Mouse (Mus musculus) embryonic stem cell, embryonic (primary cell): ENCODE results near the gene Gm20388.

ENCODE experiments used
- CTCF ChIA-PET, 4 experiments: fragments of 300-600 bp in 2 of 4; fragments of 350-600 bp in 2 of 4; sonication (Branson Sonifier 250); formaldehyde crosslinking; loops; one replicate each; lab custom pipeline; 2022; ENCODE audit warnings: inconsistent platforms in 2 of 4; lab: Charles Lee
- POLR2A ChIA-PET, 4 experiments: fragments of 300-600 bp in 2 of 4; fragments of 350-600 bp in 2 of 4; sonication (Branson Sonifier 250); formaldehyde crosslinking; loops; one replicate each; lab custom pipeline; 2022; ENCODE audit warnings: antibody characterized with exemption in 4 of 4, inconsistent platforms in 1 of 4; lab: Charles Lee

Gene Gm20388

GRCm38 (mm10) chr8:121649904-121650303 is 1739.3 kb downstream of the Gm20388 start:
- ChIA-PET CTCF (no interaction called here), POLR2A (interaction anchor here in 2 of 4 experiments (1.0 to 2.0 kb wide), 8 partner anchors 9 to 68 kb away, joined by 3 to 6 read pairs (median 3); partner anchors contain the start of gene Map1lc3b (in 1 of the 2))

GRCm38 (mm10) chr8:121650389-121651307 is 1740.0 kb downstream of the Gm20388 start:
- ChIA-PET CTCF (interaction anchor here in 2 of 4 experiments (1.2 to 1.5 kb wide), 2 partner anchors 51 to 103 kb away, joined by 3 to 4 read pairs; no protein-coding TSS in a partner anchor), POLR2A (interaction anchor here in 3 of 4 experiments (0.5 to 2.6 kb wide), 14 partner anchors 9 to 259 kb away, joined by 3 to 16 read pairs (median 3); partner anchors contain the start of genes Fbxo31 (in 1 of the 3) and Map1lc3b (in 1 of the 3))

GRCm38 (mm10) chr8:121651308-121651873 is 1740.8 kb downstream of the Gm20388 start:
- CTCF ChIA-PET = interaction anchor here in 3 of 4 experiments (0.6 to 1.5 kb wide), 7 partner anchors 23 to 719 kb away, joined by 3 to 5 read pairs (median 4); no protein-coding TSS in a partner anchor
- POLR2A ChIA-PET = interaction anchor here in 2 of 4 experiments (1.0 to 2.6 kb wide), 7 partner anchors 10 to 73 kb away, joined by 3 to 16 read pairs (median 3); partner anchors contain the start of gene Fbxo31 (in 1 of the 2)

- ChIA-PET CTCF (interaction anchor here in 3 of 4 experiments (0.6 to 1.5 kb wide), 10 partner anchors 12 to 719 kb away, joined by 3 to 8 read pairs (median 4); partner anchors contain the start of gene Map1lc3b (in 1 of the 3)), POLR2A (interaction anchor here in 3 of 4 experiments (0.5 to 3.2 kb wide), 7 partner anchors 13 to 73 kb away, joined by 3 to 23 read pairs (median 5); partner anchors contain the start of genes Fbxo31 (in 1 of the 3) and Map1lc3b (in 1 of the 3))
Observed at GRCm38 (mm10) chr8:121651874-121652361, 1741.3 kb downstream of the Gm20388 start.

- POLR2A ChIA-PET = interaction anchor here in 3 of 4 experiments (0.5 to 3.2 kb wide), 23 partner anchors 8 to 297 kb away, joined by 3 to 23 read pairs (median 4); partner anchors contain the start of genes Fbxo31 (in 2 of the 3), Map1lc3b (in 2 of the 3) and Banp (in 1 of the 3)
- CTCF ChIA-PET = interaction anchor here (0.6 to 2.0 kb wide), 11 partner anchors 11 to 1289 kb away, joined by 3 to 10 read pairs (median 3); partner anchors contain the start of gene Map1lc3b (in 1 of the 4)
Observed at GRCm38 (mm10) chr8:121652774-121653323, 1742.2 kb downstream of the Gm20388 start, which contains the start of gene Zcchc14. Gene Zcchc14 (minus strand): TSS chr8:121652901.

GRCm38 (mm10) chr8:121653340-121654019 is 1742.8 kb downstream of the Gm20388 start:
- POLR2A ChIA-PET = interaction anchor here (0.6 to 3.2 kb wide), 28 partner anchors 8 to 297 kb away, joined by 3 to 23 read pairs (median 4); partner anchors contain the start of genes Map1lc3b (in 3 of the 4), Fbxo31 (in 2 of the 4) and Banp (in 1 of the 4)
- CTCF ChIA-PET = interaction anchor here (0.5 to 2.0 kb wide), 14 partner anchors 8 to 1289 kb away, joined by 3 to 10 read pairs (median 3); no protein-coding TSS in a partner anchor

GRCm38 (mm10) chr8:121654131-121654530 is 1743.5 kb downstream of the Gm20388 start:
- POLR2A ChIA-PET = interaction anchor here (0.6 to 3.2 kb wide), 16 partner anchors 10 to 341 kb away, joined by 3 to 23 read pairs (median 4); partner anchors contain the start of genes Map1lc3b (in 2 of the 4) and Banp (in 1 of the 4)
- CTCF ChIA-PET = interaction anchor here (0.5 to 2.0 kb wide), 6 partner anchors 14 to 375 kb away, joined by 3 to 10 read pairs (median 4); no protein-coding TSS in a partner anchor

- ChIA-PET POLR2A (interaction anchor here in 2 of 4 experiments (0.6 to 3.2 kb wide), 8 partner anchors 10 to 342 kb away, joined by 3 to 21 read pairs (median 4); partner anchors contain the start of gene Map1lc3b (in 1 of the 2)), CTCF (interaction anchor here in 2 of 4 experiments (0.6 to 1.2 kb wide), 3 partner anchors 10 to 651 kb away, joined by 3 to 4 read pairs (median 4); no protein-coding TSS in a partner anchor)
Observed at GRCm38 (mm10) chr8:121654966-121655494, 1744.4 kb downstream of the Gm20388 start.

- POLR2A ChIA-PET = interaction anchor here in 2 of 4 experiments (0.9 to 1.5 kb wide), 3 partner anchors 8 to 211 kb away, joined by 3 to 5 read pairs (median 3); partner anchors contain the start of gene Zcchc14 (in 1 of the 2)
- CTCF ChIA-PET = interaction anchor here in 3 of 4 experiments (0.6 to 1.2 kb wide), 6 partner anchors 14 to 169 kb away, joined by 3 read pairs; partner anchors contain the start of gene Klhdc4 (in 1 of the 3)
Observed at GRCm38 (mm10) chr8:121660602-121661001, 1750.0 kb downstream of the Gm20388 start.

GRCm38 (mm10) chr8:121661631-121662357 is 1751.2 kb downstream of the Gm20388 start:
- CTCF ChIA-PET = interaction anchor here in 1 of 4 experiments (0.6 kb wide), 1 partner anchor 197 kb away, joined by 4 read pairs; no protein-coding TSS in a partner anchor
- POLR2A ChIA-PET = interaction anchor here in 1 of 4 experiments (1.3 kb wide), 1 partner anchor 9 kb away, joined by 5 read pairs; the partner anchor contains the start of gene Zcchc14

- POLR2A ChIA-PET = interaction anchor here in 1 of 4 experiments (4.0 kb wide), 1 partner anchor 9 kb away, joined by 21 read pairs; the partner anchor contains the start of gene Zcchc14
- CTCF ChIA-PET = interaction anchor here in 3 of 4 experiments (0.6 to 1.1 kb wide), 3 partner anchors 55 to 265 kb away, joined by 3 to 15 read pairs (median 3); no protein-coding TSS in a partner anchor
Observed at GRCm38 (mm10) chr8:121663101-121663500, 1752.5 kb downstream of the Gm20388 start.

- POLR2A ChIA-PET = interaction anchor here in 3 of 4 experiments (0.6 to 4.0 kb wide), 12 partner anchors 11 to 233 kb away, joined by 3 to 21 read pairs (median 4); partner anchors contain the start of gene Zcchc14 (in 2 of the 3)
Observed at GRCm38 (mm10) chr8:121665329-121665728, 1754.7 kb downstream of the Gm20388 start.

GRCm38 (mm10) chr8:121667936-121668500 is 1757.4 kb downstream of the Gm20388 start:
- CTCF ChIA-PET = interaction anchor here in 3 of 4 experiments (0.5 to 2.5 kb wide), 15 partner anchors 11 to 1846 kb away, joined by 3 to 7 read pairs (median 3); partner anchors contain the start of genes Map1lc3b (in 1 of the 3) and Zcchc14 (in 1 of the 3)
- POLR2A ChIA-PET = interaction anchor here in 2 of 4 experiments (0.6 to 2.5 kb wide), 5 partner anchors 14 to 126 kb away, joined by 3 to 9 read pairs (median 3); partner anchors contain the start of genes Map1lc3b (in 1 of the 2) and Zcchc14 (in 1 of the 2)

More at GRCm38 (mm10) chr8:121665329-121665728, 1754.7 kb downstream of the Gm20388 start:
- CTCF ChIA-PET = interaction anchor here in 3 of 4 experiments (0.5 to 0.9 kb wide), 7 partner anchors 9 to 133 kb away, joined by 3 to 4 read pairs (median 3); no protein-coding TSS in a partner anchor

GRCm38 (mm10) chr8:121668553-121668952 is 1757.9 kb downstream of the Gm20388 start:
- CTCF ChIA-PET = interaction anchor here in 2 of 4 experiments (0.7 to 2.5 kb wide), 12 partner anchors 10 to 136 kb away, joined by 3 to 7 read pairs (median 4); partner anchors contain the start of genes Map1lc3b (in 1 of the 2) and Zcchc14 (in 1 of the 2)
- POLR2A ChIA-PET = interaction anchor here in 2 of 4 experiments (0.6 to 2.5 kb wide), 6 partner anchors 10 to 182 kb away, joined by 3 to 9 read pairs (median 3); partner anchors contain the start of genes Map1lc3b (in 1 of the 2) and Zcchc14 (in 1 of the 2)
